Mouse (Mus musculus) CH12.LX (cell line): Measurements from ENCODE around the gene Idh3a. TPM values are rescaled to one million over a fixed set of nuclear protein-coding genes. Genes with fewer than 3 reads are reported as not detected.

Experiments used
- DNase-seq: peaks from one replicate; pipeline ENCODE4 v3.0.0-alpha.2; 2013; ENCODE audit errors: extremely low read depth
- H3K27ac ChIP-seq: 2 replicates; pipeline ENCODE4 v1.5.1; 2012; ENCODE audit warnings: low read depth, mild to moderate bottlenecking, control low read depth, moderate library complexity; ENCODE audit not compliant: insufficient read depth
- H3K27me3 ChIP-seq: replicated peaks from 2 replicates; pipeline ENCODE3; 2012; ENCODE audit warnings: inconsistent platforms
- H3K36me3 ChIP-seq, 2 experiments: replicated peaks in 1 of 2; 2 replicates each; pipeline versions ENCODE3 to v1.6.1; 2012; ENCODE audit warnings: inconsistent platforms in 1 of 2, low read length in 1 of 2, mild to moderate bottlenecking in 1 of 2, mixed read lengths in 1 of 2, moderate library complexity in 1 of 2; ENCODE audit not compliant: control insufficient read depth in 1 of 2, insufficient read depth in 1 of 2
- H3K4me1 ChIP-seq, 2 experiments: 2 replicates each; pipeline ENCODE4 v1.6.1; 2012; ENCODE audit warnings: inconsistent platforms in 1 of 2, moderate library complexity in 1 of 2; ENCODE audit not compliant: insufficient read depth in 2 of 2, control insufficient read depth in 1 of 2
- H3K4me2 ChIP-seq: 2 replicates; pipeline ENCODE4 v1.6.1; 2012; ENCODE audit warnings: low read depth, mild to moderate bottlenecking, control low read depth; ENCODE audit not compliant: poor library complexity, insufficient read depth, severe bottlenecking
- H3K4me3 ChIP-seq, 3 experiments: fragments of 150-350 bp in 1 of 3; sonication (generic) in 1 of 3; replicated peaks in 1 of 3; 2 replicates each; pipeline versions ENCODE3 to v1.5.1; 2011 to 2012; ENCODE audit warnings: low read depth in 2 of 3, low read length in 2 of 3, mild to moderate bottlenecking in 2 of 3, moderate library complexity in 2 of 3, control low read depth in 1 of 3, improper control_type of control experiment in 1 of 3, inconsistent platforms in 1 of 3, mixed read lengths in 1 of 3; ENCODE audit not compliant: poor library complexity in 1 of 3
- H3K79me2 ChIP-seq: replicated peaks from 2 replicates; pipeline ENCODE4 v1.6.1; 2012; ENCODE audit warnings: mild to moderate bottlenecking, moderate library complexity; ENCODE audit not compliant: control insufficient read depth, poor library complexity, insufficient read depth, severe bottlenecking; ENCODE audit errors: extremely low read depth
- H3K9ac ChIP-seq: 2 replicates; pipeline ENCODE4 v1.6.1; 2012; ENCODE audit warnings: low read depth, mild to moderate bottlenecking, control low read depth, moderate library complexity; ENCODE audit not compliant: insufficient read depth
- H3K9me3 ChIP-seq: replicated peaks from 2 replicates; pipeline ENCODE3; 2012; ENCODE audit warnings: low read length, inconsistent platforms, mixed read lengths
- BHLHE40 ChIP-seq: IDR thresholded peaks from 2 replicates; pipeline ENCODE4 v1.6.1; 2011; ENCODE audit warnings: mild to moderate bottlenecking, low read depth, low read length, improper control_type of control experiment
- CHD1 ChIP-seq: IDR thresholded peaks from 2 replicates; pipeline ENCODE4 v1.6.1; 2012; ENCODE audit warnings: low read depth, low read length, improper control_type of control experiment, inconsistent platforms
- CHD2 ChIP-seq: IDR thresholded peaks from 2 replicates; pipeline ENCODE4 v1.6.1; 2011; ENCODE audit warnings: low read length, improper control_type of control experiment
- CTCF ChIP-seq, 2 experiments: IDR thresholded peaks in 1 of 2; conservative IDR thresholded peaks in 1 of 2; 2 replicates each; pipeline ENCODE4 v1.5.1; 2011 to 2012; ENCODE audit warnings: low read depth in 2 of 2, low read length in 2 of 2, improper control_type of control experiment in 1 of 2, inconsistent platforms in 1 of 2, mild to moderate bottlenecking in 1 of 2, moderate library complexity in 1 of 2
- ELF1 ChIP-seq: IDR thresholded peaks from 2 replicates; pipeline ENCODE4 v1.6.1; 2014; ENCODE audit warnings: low read depth, mild to moderate bottlenecking, inconsistent platforms, low read length, improper control_type of control experiment
- ETS1 ChIP-seq: conservative IDR thresholded peaks from 2 replicates; pipeline ENCODE4 v1.6.1; 2012; ENCODE audit warnings: low read depth, mild to moderate bottlenecking, inconsistent platforms, low read length, improper control_type of control experiment, moderate library complexity
- HCFC1 ChIP-seq: IDR thresholded peaks from 2 replicates; pipeline ENCODE4 v1.6.1; 2012; ENCODE audit warnings: low read depth, mild to moderate bottlenecking, inconsistent platforms, low read length, improper control_type of control experiment
- JUN ChIP-seq: IDR thresholded peaks from 2 replicates; pipeline ENCODE4 v1.6.1; 2011; ENCODE audit warnings: low read depth, mild to moderate bottlenecking, low read length, improper control_type of control experiment, moderate library complexity; ENCODE audit not compliant: insufficient read depth
- JUND ChIP-seq: conservative IDR thresholded peaks from 2 replicates; pipeline ENCODE4 v1.6.1; 2011; ENCODE audit warnings: low read depth, low read length, improper control_type of control experiment
- KAT2A ChIP-seq: IDR thresholded peaks from 2 replicates; pipeline ENCODE4 v1.6.1; 2012; ENCODE audit warnings: low read length, improper control_type of control experiment, inconsistent platforms; ENCODE audit not compliant: insufficient replicate concordance
- MAFK ChIP-seq: IDR thresholded peaks from 2 replicates; pipeline ENCODE4 v1.6.1; 2011; ENCODE audit warnings: low read length, improper control_type of control experiment; ENCODE audit not compliant: insufficient replicate concordance
- MAX ChIP-seq: IDR thresholded peaks from 2 replicates; pipeline ENCODE4 v1.6.1; 2011; ENCODE audit warnings: low read length, improper control_type of control experiment
- MAZ ChIP-seq: IDR thresholded peaks from 2 replicates; pipeline ENCODE4 v1.6.1; 2012; ENCODE audit warnings: low read depth, mild to moderate bottlenecking, inconsistent platforms, low read length, improper control_type of control experiment, moderate library complexity
- MXI1 ChIP-seq: IDR thresholded peaks from 2 replicates; pipeline ENCODE4 v1.6.1; 2011; ENCODE audit warnings: mild to moderate bottlenecking, low read depth, low read length, improper control_type of control experiment
- MYC ChIP-seq: IDR thresholded peaks from 2 replicates; pipeline ENCODE4 v1.6.1; 2011; ENCODE audit warnings: low read depth, mild to moderate bottlenecking, improper control_type of control experiment, low read length
- NELFE ChIP-seq: IDR thresholded peaks from 2 replicates; pipeline ENCODE4 v1.6.1; 2011; ENCODE audit warnings: low read depth, low read length, improper control_type of control experiment
- NRF1 ChIP-seq: IDR thresholded peaks from 2 replicates; pipeline ENCODE4 v1.6.1; 2014; ENCODE audit warnings: low read depth, mild to moderate bottlenecking, inconsistent platforms, low read length, improper control_type of control experiment, moderate library complexity
- PAX5 ChIP-seq: IDR thresholded peaks from 2 replicates; pipeline ENCODE4 v1.6.1; 2012; ENCODE audit warnings: low read length, inconsistent platforms, mixed read lengths
- POLR2A ChIP-seq: IDR thresholded peaks from 2 replicates; pipeline ENCODE4 v1.6.1; 2011; ENCODE audit warnings: low read depth, mild to moderate bottlenecking, improper control_type of control experiment, low read length
- POLR2AphosphoS2 ChIP-seq: IDR thresholded peaks from 2 replicates; pipeline ENCODE4 v1.6.1; 2011; ENCODE audit warnings: low read depth, low read length, improper control_type of control experiment
- RCOR1 ChIP-seq: conservative IDR thresholded peaks from 2 replicates; pipeline ENCODE4 v1.6.1; 2012; ENCODE audit warnings: low read depth, mild to moderate bottlenecking, inconsistent platforms, low read length, improper control_type of control experiment
- SIN3A ChIP-seq: IDR thresholded peaks from 2 replicates; pipeline ENCODE4 v1.6.1; 2012; ENCODE audit warnings: low read length, improper control_type of control experiment, inconsistent platforms
- SMC3 ChIP-seq: IDR thresholded peaks from 2 replicates; pipeline ENCODE4 v1.6.1; 2011; ENCODE audit warnings: low read depth, low read length, improper control_type of control experiment
- TBP ChIP-seq: conservative IDR thresholded peaks from 2 replicates; pipeline ENCODE4 v1.6.1; 2011; ENCODE audit warnings: low read depth, low read length, improper control_type of control experiment
- TCF12 ChIP-seq: IDR thresholded peaks from 2 replicates; pipeline ENCODE4 v1.6.1; 2014; ENCODE audit warnings: low read depth, mild to moderate bottlenecking, inconsistent platforms, low read length, improper control_type of control experiment
- USF1 ChIP-seq: IDR thresholded peaks from 2 replicates; pipeline ENCODE4 v1.6.1; 2014; ENCODE audit warnings: low read depth, mild to moderate bottlenecking, inconsistent platforms, low read length, improper control_type of control experiment
- ZC3H11A ChIP-seq: IDR thresholded peaks from 2 replicates; pipeline ENCODE4 v1.6.1; 2012; ENCODE audit warnings: low read depth, mild to moderate bottlenecking, inconsistent platforms, low read length, improper control_type of control experiment
- ZMIZ1 ChIP-seq: IDR thresholded peaks from 2 replicates; pipeline ENCODE4 v1.6.1; 2012; ENCODE audit warnings: low read depth, mild to moderate bottlenecking, inconsistent platforms, low read length, improper control_type of control experiment
- dilution Hi-C: fragments of 300-500 bp; cut with MboI; formaldehyde crosslinking; loops from 2 replicates; pipeline ENCODE4 v1.14.3; 2020; ENCODE audit warnings: low sequenced_read_pairs; ENCODE audit not compliant: extremely low pct_unique_long_range_greater_than_20kb, extremely low pct_ligation_motif_present
- in situ Hi-C: fragments of 300-500 bp; cut with MboI; formaldehyde crosslinking; loops from 3 replicates; pipeline ENCODE4 v1.14.3; 2019; ENCODE audit warnings: low sequenced_read_pairs, low pct_ligation_motif_present, low pct_unique_long_range_greater_than_20kb, mixed read lengths
- polyA plus RNA-seq: library from polyadenylated mRNA; unstranded; fragments of >175 nt; gene quantifications from 2 replicates; pipeline ENCODE4 v1.2.1, GENCODE M21; 2012; ENCODE audit warnings: low read depth; ENCODE audit not compliant: insufficient read length
- total RNA-seq, 2 experiments: library from RNA; depleted of rRNA; stranded (reverse); fragments of 300-350 nt in 1 of 2; fragments of >200 nt in 1 of 2; gene quantifications; 2 replicates each; pipeline ENCODE4 v1.2.3; 2012 to 2014

The Idh3a gene
- total RNA-seq (2012; rRNA removed) (102 and 135 TPM in 2 replicates), total RNA-seq (2014; rRNA removed) (192 and 198 TPM in 2 replicates), polyA plus RNA-seq (178 and 186 TPM in 2 replicates)

- H3K4me3 ChIP-seq, result peak within 1 kb of the TSS; percentile 79 to 100 (median 85)
- in situ Hi-C loops, result no loop called here
- TF ChIP-seq HCFC1 (peak; percentile 71), MAZ (0 out of 2 replicates have a peak, but pooled peaks have one; percentile 18), TCF12 (peak; percentile 24; the same call in 1 of the 2 replicates), SMC3 (no peak), USF1 (peak; percentile 47), ZMIZ1 (no peak), SIN3A (peak; percentile 54; the same call in 1 of the 2 replicates), BHLHE40 (no peak), PAX5 (no peak), POLR2AphosphoS2 (no peak), MXI1 (peak; percentile 91; the same call in 1 of the 2 replicates), POLR2A (peak; percentile 91), ETS1 (0 out of 2 replicates have a peak, but pooled peaks have one; percentile 9), NRF1 (peak; percentile 95), CHD2 (0 out of 2 replicates have a peak, but pooled peaks have one; percentile 24), NELFE (peak; percentile 86), ELF1 (peak; percentile 95), TBP (0 out of 2 replicates have a peak, but pooled peaks have one; percentile 51), ZC3H11A (no peak), MYC (peak; percentile 37; the same call in 1 of the 2 replicates)
- TF ChIP-seq, all 38 proteins: peak for 14
- dilution Hi-C loops, result no loop called here
- peaks cover 35% of the 10 kb centered on the region for H3K79me2 ChIP-seq
- peak; percentile 97 for DNase-seq
- peak within 1 kb of the TSS; percentile 71 for H3K9ac ChIP-seq
- H3K36me3 ChIP-seq, result peaks cover 3 to 28% of the 10 kb centered on the region in 2 experiments
- no peaks in the 10 kb centered on the region for H3K27me3 ChIP-seq
- H3K4me2 ChIP-seq, result peak within 1 kb of the TSS; percentile 94
- H3K9me3 ChIP-seq, result no peaks in the 10 kb centered on the region
- H3K27ac ChIP-seq, result 0 out of 2 replicates have a peak within 1 kb of the TSS, but pooled peaks have one; percentile 5
- H3K4me1 ChIP-seq, result peaks cover 9 to 22% of the 10 kb centered on the region in 2 experiments; a peak in 3 of 4 replicates
These were observed at the start of gene Idh3a for GRCm38 (mm10) chr9:54586199-54587061. TSS of gene Idh3a (plus strand) at chr9:54586334.

GRCm38 (mm10) chr9:54537030-54537429 is 49.1 kb upstream of the Idh3a start:
- DNase-seq, result no peak
- dilution Hi-C loops (no loop called here), in situ Hi-C loops (no loop called here)
- TF ChIP-seq JUN (no peak), MXI1 (no peak), MAZ (no peak), RCOR1 (no peak; the same call in 1 of the 2 replicates), SIN3A (no peak), MAX (no peak), KAT2A (no peak), POLR2A (no peak), SMC3 (no peak), JUND (no peak), HCFC1 (no peak), MAFK (no peak), ZMIZ1 (no peak), ZC3H11A (no peak), CTCF (conservative IDR thresholded peaks at IDR 0.05 in 1 of 2, IDR thresholded peaks at IDR 0.05 in 1 of 2; ENCODE audit: low read depth in 2 of 2, low read length in 2 of 2) (no peak), ELF1 (no peak), CHD1 (no peak), CHD2 (no peak)
- Histone ChIP-seq H3K9ac (no peak overlapping the region), H3K27me3 (no peaks in the 10 kb centered on the region), H3K27ac (no peak overlapping the region), H3K36me3 (no peaks in the 10 kb centered on the region), H3K79me2 (no peaks in the 10 kb centered on the region), H3K4me1 (peaks cover 19 to 98% of the 10 kb centered on the region in 2 experiments), H3K9me3 (no peaks in the 10 kb centered on the region), H3K4me3 (no peak overlapping the region), H3K4me2 (no peak overlapping the region)
